Mouse (Mus musculus) heart, adult 10 weeks (tissue): Measurements from ENCODE around the gene Btbd35f21. TPM values are rescaled to one million over a fixed set of nuclear protein-coding genes. Genes with fewer than 3 reads are reported as not detected.

Experiments used
- polyA plus RNA-seq: library from polyadenylated mRNA; stranded (reverse); fragments of 350-450 nt; fragmentation: Illumina TruSeq; extraction: RNeasy Lipid Tissue Mini Kit (QIAGEN cat#74804); gene quantifications from one replicate; pipeline ENCODE4 v1.2.3, GENCODE M21; 2014; ENCODE audit warnings: low read depth, low replicate concordance

Gene Btbd35f21
- polyA plus RNA-seq: not detected

DNA sequence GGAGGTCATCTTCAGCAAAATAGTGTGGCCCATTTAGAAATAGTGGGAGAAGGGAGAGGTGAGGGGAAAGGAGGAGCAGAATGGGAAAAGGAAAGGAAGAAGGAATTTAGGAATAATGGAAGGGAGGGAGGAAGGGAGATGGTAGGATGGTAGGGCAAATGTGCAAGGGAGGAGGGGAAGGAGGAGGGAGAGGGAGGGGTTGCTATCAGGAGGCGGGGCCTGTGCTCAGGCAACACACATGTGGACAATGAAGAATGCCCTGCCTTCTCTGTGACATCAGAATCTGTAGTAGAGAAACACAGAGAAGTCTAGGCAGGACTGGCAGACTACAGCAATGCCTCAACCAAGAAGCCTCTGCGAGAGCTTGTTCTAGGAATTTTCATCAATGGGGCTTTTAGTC is at the start of gene Btbd35f21:
Gene Btbd35f21 (plus strand): TSS at position 301 of the 400 bp plus-strand sequence.

Other genes with a start within 250 kb of the Btbd35f21 start
- gene Btbd35f1, start 166.1 kb upstream of the Btbd35f21 start, polyA plus RNA-seq: not detected
- gene Gm5926, start 75.4 kb upstream of the Btbd35f21 start, polyA plus RNA-seq: not detected
- not detected for gene Btbd35f30, start 168.5 kb downstream of the Btbd35f21 start, polyA plus RNA-seq
- gene Gm21789, start 215.7 kb downstream of the Btbd35f21 start, polyA plus RNA-seq: not detected
- not detected for gene Btbd35f5, start 247.8 kb downstream of the Btbd35f21 start, polyA plus RNA-seq